Mouse (Mus musculus) spleen, adult 2 months (tissue): ENCODE results near the gene Hist1h4f.

Experiments
- CTCF ChIP-seq: fragments of 200-500 bp; IDR thresholded peaks from 2 replicates; pipeline ENCODE4 v1.5.1; 2011; ENCODE audit warnings: mild to moderate bottlenecking, inconsistent platforms; ENCODE audit not compliant: insufficient read depth, insufficient read length, insufficient replicate concordance; ENCODE audit errors: extremely low read depth
- POLR2A ChIP-seq: fragments of 200-500 bp; IDR thresholded peaks from 2 replicates; pipeline ENCODE4 v1.6.1; 2011; ENCODE audit warnings: low read depth, low read length, inconsistent platforms

DNA sequence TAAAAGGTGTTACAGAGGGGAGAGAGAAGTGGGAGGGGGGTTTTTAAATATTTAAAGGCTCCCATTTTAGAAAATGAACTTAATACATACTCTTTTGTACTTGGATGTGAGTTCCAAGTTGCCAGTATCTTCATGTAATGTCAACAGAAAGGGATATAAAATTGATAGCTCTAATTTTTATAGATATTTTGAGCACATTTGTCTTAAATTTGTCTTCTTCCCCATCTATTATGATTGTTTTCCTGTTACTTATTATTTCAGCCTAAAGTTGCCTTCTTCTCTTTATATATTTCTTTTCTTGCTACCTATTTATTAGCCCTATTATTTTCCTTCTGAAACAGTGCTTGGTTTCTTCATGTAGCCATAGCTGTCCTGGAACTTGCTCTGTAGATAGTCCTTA, 1.5 kb upstream of the Hist1h4f start, which contains the start of gene Hist1h1d:
- no peak for TF ChIP-seq CTCF
- TF ChIP-seq POLR2A = no peak
